Mouse (Mus musculus): ENCODE measurements at regions not wholly inside any gene's neighbourhood (a gene's known extent, or its start where the extent isn't known, plus 50 kb on each side); places are given as distances from the start of the nearest gene placed in this dataset.

DNA sequence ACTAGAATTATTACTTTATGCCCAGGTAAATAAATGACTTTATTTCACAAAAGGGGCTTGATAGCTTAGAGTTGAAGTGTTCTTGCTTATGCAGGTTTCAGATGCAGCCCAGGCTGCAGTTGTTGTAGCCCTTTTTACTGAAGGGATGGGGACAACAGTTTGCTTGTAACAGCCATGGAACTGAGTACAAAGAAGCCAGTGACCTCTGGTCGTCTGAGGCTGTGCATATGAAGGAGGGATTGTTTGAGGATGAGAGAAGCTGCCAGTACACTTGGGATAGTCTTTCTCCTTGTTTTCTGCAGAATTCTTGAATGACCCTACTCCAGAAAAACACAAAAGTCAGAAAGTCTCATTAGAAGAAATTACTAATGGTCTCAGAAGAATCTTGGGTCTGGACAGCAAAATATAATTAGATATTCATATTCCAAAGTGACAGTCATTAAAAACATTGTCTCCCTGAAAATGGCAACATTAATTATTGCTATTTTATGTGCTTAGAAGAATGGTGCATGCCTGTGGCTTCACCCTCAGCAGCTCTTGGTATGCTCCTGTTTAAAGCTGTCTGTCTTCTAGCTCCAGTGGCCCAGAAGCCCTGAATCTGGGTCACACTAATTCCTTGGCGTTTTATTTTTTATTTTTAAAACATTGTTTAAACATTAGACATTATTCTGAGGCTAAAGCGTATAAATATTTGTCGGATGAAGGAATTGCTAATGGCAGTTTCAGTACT, 61.9 kb upstream of the Arhgap32 start:
- DNase-seq = no peak

DNA sequence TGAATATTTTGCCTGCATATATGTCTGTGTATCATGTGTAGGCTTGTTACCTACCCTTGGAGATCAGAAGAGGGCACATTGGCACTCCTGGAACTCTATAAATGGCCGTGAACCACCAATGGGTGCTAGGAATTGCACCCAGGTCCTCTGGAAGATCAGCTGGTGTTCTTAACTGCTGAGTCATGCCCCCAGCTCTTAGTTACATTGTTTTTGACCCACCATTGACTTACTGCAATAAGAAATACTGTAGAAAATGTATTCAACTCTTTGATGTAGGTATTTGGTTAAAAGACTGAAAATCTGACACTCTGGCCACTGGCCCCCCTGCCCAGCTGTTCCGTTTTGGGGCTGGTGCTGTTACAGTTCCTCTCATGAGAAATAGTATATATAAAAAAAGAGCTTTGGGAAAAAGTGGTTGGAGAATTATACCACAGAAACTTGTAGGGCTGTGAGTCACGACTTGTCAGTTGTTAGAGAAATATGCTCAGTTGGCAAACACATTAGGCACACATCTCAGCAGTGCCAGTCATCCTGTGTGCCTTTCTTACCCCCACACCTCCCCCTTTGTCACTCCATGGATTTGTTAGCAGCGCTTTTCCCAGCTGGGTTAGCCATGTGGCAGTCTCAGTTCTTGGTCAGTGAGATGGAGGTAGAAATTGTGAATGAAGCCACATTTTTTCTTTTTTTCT, 58.4 kb upstream of the Arhgap32 start:
- DNase-seq = no peak

DNA sequence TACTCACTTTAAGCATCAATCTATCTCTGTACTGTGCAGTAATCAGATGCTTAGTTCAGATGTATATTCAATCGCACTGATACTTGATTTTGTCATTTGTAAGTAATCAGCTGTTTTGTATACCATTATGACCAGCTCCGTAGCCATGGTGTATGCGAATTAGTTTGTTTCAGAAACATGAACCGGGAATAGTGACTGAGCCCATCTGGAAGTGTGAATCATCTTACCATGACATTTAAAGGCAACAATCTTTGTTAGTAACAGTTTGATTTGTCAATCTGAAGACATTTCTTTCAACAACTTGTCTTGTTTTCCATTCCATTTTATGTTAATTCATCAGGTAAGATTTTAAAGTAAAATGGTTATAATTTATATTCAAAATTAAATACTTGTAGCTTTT, 53.2 kb upstream of the Arhgap32 start:
- DNase-seq = no peak

DNA sequence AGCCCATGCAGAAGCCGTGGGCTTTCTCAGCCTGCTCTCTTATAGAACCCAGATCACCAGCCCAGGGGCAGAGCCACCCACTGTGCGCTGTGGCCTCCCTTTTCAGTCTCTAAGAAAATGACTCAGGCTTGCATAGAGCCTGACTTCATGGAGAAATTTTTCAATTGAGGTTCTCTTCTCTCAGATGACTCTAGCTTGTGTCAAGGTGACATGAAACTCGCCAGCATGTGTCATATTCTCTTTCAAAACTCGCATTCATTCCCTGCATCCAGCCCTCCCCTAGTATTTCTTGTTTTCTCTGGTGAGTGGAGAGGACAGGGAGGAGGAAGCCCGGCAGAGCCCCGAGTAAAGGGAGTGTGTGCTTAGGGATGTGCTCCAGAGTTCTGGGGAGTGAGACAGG, 52.4 kb upstream of the Arhgap32 start:
- no peak for DNase-seq

DNA sequence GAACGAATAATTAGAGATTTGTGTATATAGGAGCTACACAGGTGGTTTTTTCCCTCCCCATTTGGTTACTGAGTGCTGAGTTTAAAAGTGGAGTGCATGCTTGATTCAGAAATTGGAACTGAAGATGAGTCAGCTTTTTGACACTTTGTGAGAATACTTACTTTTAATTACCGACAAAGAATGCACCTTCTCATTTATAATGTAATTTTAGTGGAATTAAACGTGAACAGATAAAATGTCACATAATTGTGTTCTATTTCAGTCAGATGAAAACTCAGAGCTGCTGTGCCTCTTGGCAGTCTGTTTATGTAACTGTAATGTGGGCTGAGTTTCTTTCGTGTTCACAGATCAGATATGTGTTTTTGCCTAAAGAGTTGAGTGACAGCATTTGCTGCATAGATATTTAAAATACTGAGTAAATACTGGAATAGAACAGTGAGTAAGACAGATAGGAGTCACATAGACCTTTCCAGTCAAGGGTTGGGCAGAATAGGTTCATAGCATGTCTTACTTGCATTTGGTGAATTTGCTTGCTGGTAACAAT, 51.9 kb upstream of the Arhgap32 start:
- no peak for DNase-seq

Measured in thymus, postnatal 36 days (tissue).